Mouse (Mus musculus): ENCODE measurements around the gene Micu1. TPM values are rescaled to one million over a fixed set of nuclear protein-coding genes. Genes with fewer than 3 reads are reported as not detected.

The Micu1 gene
- total RNA-seq, 1 experiment from 2014 or later: 32.8 TPM

DNA sequence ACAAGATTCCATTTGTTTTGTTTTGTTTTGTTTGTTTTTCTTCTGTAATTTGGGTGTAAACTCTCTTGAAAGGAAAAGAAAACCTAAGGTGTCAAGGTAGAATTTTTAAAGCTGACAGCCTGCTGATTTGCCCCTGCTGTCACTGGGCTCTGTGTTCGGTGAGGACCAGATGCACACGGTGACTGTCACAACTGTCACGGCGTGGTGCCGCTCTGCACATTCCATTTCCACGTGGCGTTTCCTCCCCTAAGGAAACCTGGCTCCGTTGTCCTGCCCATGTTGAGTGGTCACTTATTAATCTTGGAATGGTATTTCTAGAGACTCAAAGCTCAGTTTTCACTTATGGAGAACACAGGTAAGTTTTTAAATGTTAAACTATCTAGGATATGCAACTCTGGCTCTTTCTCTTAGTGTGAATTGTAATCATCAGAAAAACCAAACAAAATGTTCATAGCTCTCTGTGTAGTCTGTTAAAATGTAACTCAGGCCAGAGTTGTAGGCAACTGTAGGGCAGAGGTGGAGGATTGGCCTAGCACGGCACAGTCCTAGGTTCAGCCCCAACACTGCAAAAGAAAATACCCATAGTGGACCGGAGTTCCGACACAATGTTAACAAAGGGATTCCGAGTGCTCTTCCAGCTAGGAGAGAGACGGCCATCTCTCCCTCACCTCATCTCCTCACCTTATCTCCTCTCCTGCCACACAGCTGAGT is 66.2 kb downstream of the Micu1 start:
- no peak for ATAC-seq (replicated peaks; ENCODE audit: insufficient number of reproducible peaks, low FRiP score, low TSS enrichment, poor library complexity, severe bottlenecking)

DNA sequence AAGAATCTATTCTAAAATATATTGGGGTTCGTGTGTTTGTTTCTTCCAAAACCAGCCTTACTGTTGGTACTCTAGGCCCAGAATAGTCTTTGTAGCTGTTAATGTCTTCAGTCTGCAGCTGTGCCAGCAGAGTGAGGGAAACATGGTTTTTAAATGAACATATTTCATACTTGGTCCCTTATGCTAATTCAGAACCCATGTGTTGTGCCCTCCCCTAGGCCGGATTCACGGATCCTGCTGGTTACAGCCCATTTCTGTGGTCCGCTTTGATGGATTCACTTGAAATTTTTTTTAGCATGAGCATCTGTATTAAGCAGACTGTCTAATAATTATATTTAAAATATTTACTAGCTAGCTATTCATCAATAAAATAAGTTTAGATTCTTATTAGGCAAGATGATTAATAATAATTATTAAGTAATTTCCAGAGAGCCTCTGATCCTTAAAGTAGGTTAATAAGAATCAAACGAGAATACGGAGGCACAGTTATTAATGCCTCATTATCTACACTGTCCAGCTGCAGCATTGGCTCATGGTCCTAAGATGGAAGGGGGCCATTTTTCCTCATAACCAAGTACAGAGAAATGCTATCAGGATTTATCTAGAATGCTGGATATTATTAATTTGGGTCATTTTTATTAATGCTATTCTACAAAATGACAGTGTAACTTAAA is 69.2 kb downstream of the Micu1 start:
- no peak for ATAC-seq (replicated peaks; ENCODE audit: insufficient number of reproducible peaks, low FRiP score, low TSS enrichment, poor library complexity, severe bottlenecking)

DNA sequence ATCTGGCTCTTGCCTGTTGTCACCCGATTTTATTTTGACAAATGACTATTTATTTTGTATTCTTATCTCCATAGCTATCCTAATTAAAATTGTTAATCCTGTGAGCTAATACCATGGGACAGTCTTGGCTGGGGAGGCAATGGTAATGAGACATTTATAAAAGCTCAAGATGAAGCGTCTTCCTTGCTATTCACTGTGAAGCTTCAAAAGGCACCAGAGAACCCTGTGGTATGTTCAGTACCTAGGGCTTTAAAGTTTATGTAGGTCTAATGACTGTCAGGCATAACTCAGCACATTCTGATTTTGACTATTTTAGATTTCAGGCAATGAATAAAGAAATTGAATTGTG is 69.7 kb downstream of the Micu1 start:
- no peak for ATAC-seq (replicated peaks; ENCODE audit: insufficient number of reproducible peaks, low FRiP score, low TSS enrichment, poor library complexity, severe bottlenecking)

DNA sequence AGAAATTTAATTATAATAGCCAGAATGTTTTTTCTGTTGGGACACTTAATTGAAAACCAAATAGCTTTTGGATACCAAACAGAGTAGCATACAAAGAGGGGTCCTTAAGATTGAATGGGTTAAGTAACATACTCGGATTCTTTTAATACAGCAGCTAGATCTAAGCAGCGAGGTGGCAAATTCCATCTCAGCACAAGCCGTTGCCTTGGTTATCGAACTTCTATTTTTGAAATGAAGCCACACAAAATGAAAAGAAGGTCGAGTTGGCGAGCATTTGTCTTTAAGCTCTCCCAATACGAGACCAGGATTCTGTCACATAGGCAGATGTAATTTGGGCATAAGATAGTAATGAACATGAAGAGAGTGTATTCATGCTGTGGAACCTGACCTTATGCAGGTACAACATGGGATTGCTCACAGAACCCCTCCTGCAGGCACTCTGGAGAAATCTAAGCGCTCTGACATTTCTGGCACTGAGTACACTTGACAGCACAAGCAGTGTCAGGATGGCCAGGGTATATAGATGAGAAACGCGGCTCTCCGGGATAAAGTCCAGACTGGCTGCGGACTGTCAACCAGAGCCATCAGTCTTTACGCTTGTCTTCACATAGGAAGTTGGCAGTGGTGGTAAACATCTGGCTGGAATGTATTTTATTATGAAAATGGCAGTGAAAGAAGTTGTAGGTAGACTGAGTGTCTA is 71.3 kb downstream of the Micu1 start:
- no peak for ATAC-seq (replicated peaks; ENCODE audit: insufficient number of reproducible peaks, low FRiP score, low TSS enrichment, poor library complexity, severe bottlenecking)

DNA sequence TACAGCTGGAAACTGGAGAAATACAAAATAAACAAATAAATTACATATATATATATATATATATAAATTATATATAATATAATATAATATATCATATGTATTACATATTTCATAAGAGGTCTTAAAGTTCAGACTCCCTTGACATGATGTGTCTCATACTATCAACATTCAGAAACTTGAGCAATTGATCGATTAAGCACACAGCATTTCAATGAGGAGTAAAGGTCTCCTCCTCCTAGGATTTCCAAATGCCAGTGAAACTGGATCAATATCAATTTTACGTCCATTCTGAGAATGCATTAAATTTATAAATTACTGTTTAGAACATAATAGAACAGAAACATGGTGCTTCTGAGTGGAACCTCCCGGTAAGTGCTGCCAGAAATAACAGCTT is 71.9 kb downstream of the Micu1 start:
- ATAC-seq (replicated peaks; ENCODE audit: insufficient number of reproducible peaks, low FRiP score, low TSS enrichment, poor library complexity, severe bottlenecking): no peak

DNA sequence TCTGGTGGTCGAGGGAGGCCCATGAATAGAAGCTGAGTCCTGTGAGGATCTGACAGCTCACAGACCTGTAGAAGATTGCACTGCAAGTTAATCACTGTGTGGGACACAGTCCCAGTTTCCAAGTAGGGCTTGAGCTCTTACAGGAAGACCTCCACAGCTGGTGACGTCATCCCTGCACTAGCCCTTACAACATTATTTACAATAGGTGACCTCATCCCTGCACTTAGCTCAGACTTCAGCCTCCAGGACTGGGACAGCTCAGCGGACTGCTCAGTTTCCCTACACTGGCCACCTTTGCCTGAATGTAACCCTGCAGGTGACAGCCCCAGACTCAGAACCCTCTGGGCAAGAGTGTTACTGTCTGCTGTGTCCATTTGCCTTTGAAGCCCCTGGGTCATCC is 75.0 kb downstream of the Micu1 start:
- no peak for ATAC-seq (replicated peaks; ENCODE audit: insufficient number of reproducible peaks, low FRiP score, low TSS enrichment, poor library complexity, severe bottlenecking)

DNA sequence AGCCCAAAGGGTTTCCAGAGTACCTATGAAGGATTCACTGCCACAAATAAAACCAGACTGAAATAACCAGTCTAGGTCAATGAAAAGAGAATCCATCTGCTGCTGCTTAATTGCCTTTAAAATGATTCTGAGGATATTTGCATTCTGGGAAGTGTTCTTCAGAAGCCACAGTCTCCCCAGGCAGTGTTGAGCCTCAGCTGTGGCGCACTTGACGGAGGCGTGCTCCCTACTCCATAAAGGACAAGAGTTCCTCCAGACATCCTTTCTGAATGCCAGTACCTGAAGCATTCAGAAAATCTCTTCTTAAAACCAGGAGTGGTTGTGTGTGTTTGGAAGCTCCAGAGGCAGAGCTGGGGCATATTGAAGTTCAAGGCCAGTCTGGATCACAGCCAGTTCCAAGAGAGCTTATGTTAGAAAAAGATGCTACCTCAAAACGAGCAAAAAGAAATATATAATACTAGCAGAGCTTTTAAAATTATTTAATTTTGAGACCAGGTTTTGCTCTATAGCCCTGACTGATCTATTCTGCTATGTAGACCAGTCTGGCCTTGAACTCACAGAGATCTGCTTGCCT is 75.9 kb downstream of the Micu1 start:
- no peak for ATAC-seq (replicated peaks; ENCODE audit: insufficient number of reproducible peaks, low FRiP score, low TSS enrichment, poor library complexity, severe bottlenecking)

DNA sequence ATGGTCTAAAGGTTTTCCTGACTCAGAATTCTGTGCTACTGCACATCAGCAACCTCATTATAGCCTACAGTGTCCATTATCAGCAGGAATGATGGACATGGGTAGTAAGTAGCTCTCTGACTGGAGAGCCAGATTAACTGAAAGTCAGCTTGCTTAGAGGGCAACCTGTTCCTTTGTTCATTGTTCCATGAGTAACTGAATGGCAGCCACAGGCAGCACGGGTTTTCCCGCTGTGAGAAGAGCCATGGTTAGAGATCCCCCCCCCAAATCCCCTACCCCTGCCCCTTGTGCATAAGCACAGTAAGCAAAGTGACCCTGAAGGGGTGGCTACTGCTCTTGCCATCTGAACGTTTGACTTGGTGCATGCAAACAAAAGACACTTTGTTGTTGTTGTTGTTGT is 78.4 kb downstream of the Micu1 start:
- no peak for ATAC-seq (replicated peaks; ENCODE audit: insufficient number of reproducible peaks, low FRiP score, low TSS enrichment, poor library complexity, severe bottlenecking)

DNA sequence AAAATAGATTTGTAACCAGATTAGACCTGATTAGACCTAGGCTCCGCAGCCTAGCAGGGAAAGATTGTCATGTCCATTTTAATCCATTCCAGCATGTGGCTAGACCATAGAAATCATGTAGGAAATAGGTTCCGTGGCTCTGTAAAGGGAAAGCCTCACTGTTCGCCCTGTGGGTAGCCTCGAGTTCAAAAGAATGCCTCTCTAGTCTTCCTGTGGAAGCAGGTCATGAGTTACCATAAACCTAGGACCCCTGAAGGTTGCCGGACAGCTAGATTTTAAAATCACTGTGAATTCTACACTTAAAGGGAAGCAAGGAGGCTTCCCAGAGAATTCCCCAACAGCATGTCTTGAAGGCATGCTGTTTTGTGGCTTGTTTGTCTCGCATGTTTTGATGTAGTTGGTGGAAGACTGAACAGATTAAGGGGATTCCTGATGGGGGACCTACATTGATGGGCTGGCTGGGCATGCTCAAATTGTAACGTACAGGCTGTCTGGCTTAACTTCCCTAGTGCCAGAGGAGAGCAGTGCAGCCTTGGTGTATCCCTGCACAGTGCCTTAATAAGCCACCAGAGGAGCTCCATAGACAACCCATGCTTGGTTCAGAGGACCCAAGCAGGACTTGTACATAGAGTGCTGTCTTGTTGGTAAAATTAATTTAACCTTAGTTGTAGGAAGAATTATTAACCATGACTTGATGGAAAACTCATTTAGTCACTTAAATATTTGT is 79.1 kb downstream of the Micu1 start:
- ATAC-seq (replicated peaks; ENCODE audit: insufficient number of reproducible peaks, low FRiP score, low TSS enrichment, poor library complexity, severe bottlenecking): no peak

DNA sequence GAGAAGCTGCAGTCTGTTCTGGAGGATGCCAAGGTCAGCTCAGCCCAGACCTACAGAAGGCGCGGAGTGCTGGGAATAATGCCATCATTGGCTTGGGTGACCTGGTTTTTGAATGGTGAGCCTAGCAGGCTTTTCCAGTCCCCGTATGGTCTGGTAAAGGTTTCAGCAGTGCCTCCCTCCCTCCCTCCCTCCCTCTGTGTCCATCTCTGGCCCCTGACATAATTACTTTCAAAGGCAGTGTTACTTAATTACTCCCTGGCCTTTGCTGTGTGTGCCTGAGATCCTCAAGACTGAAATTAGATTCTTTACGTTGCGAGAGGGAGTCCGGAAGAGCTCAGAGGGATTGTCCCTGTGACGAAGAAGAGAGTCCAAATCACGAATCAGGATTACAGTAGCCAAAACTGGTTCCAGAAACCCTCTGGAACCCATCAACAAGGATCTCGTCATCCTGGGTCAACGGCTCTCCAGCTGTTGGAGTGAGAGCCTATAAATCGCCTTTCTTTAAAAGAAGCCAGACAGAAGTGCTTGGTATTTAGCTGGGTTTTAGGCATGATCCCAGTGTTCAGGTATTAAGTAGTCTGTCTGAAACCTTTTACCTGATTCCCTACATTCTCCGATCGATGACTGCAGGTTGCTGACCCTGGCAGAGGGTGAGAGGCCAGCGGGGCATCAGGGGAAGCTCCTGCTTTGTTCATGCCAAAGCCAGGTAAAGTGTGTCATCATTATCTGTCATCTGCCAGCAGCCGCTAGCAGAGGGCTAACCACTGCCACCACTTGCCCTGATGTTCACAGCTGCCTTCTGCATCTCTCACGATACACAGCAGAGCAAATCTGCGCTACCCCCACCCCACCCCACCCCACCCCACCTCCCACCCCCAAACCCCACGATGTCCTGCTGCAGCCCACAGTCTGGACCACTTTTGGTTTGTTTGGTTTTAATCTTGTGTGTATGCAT is 82.7 kb downstream of the Micu1 start:
- no peak for ATAC-seq (replicated peaks; ENCODE audit: insufficient number of reproducible peaks, low FRiP score, low TSS enrichment, poor library complexity, severe bottlenecking)

DNA sequence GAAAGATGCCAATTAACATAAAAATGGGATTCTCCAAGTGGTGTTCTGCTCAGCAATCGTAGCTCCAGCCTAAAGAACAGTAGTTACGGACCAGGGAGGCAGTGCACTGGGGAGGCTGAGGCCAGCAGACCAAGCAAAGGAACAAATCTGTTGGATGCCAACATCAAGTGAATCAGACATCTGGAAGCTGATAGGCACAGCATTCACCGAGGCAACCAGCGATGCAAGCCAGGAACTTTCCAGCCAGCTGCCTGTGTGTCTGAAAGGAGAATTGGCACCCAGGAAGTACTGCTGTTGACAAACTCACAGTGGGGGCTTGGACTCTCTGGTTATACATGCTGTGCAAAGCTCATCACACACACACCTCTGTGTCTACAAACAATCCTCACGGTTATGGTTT is 84.0 kb downstream of the Micu1 start:
- no peak for ATAC-seq (replicated peaks; ENCODE audit: insufficient number of reproducible peaks, low FRiP score, low TSS enrichment, poor library complexity, severe bottlenecking)

DNA sequence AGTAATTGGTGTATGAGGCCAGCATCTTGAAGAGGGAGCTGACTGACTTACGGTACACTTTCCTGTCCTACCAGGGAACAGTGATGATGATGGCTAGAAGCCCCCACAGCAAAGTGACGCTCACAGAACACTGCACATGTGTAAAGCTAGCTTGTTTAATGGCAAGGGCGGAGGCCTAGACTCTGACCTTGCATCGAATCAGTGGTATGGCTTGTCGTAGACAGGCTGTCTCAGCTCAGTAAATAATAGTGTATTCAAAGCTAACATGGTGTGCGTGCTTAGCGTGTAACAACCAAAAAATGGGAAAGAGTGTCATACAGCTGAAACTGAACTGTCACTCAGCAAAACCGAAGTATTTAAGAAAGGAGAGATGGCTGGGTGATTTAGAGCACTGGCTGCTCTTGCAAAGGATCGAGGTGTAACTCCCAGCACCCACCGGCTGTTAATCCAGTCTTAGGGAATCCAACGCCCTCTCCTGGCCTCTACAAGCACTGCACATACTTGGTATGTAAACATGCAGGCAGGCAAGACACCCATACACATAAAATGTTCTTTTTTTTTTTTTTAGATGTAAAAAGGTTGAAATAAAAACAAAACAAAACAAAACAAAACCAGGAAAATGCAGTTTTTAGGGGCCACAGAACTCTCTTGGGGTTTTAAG is 85.0 kb downstream of the Micu1 start:
- ATAC-seq (replicated peaks; ENCODE audit: insufficient number of reproducible peaks, low FRiP score, low TSS enrichment, poor library complexity, severe bottlenecking): no peak

DNA sequence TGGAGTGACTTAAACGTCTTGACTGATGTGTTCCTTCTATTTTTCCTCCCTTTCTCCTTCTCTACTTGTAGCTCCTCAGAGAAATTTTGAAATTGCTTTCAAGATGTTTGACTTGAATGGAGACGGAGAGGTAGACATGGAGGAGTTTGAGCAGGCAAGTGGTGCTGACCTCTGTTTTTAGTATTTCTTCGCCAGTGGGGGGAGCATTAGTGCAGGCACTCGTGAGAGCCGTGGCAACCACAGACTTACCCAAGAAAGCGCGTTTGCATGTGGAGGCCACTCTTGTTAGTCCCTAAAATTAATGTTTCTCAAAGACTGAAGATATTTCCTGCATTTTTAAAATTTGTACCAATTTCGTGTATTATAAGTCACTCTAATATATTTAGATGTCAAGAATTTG is 85.6 kb downstream of the Micu1 start:
- ATAC-seq (replicated peaks; ENCODE audit: insufficient number of reproducible peaks, low FRiP score, low TSS enrichment, poor library complexity, severe bottlenecking): no peak

DNA sequence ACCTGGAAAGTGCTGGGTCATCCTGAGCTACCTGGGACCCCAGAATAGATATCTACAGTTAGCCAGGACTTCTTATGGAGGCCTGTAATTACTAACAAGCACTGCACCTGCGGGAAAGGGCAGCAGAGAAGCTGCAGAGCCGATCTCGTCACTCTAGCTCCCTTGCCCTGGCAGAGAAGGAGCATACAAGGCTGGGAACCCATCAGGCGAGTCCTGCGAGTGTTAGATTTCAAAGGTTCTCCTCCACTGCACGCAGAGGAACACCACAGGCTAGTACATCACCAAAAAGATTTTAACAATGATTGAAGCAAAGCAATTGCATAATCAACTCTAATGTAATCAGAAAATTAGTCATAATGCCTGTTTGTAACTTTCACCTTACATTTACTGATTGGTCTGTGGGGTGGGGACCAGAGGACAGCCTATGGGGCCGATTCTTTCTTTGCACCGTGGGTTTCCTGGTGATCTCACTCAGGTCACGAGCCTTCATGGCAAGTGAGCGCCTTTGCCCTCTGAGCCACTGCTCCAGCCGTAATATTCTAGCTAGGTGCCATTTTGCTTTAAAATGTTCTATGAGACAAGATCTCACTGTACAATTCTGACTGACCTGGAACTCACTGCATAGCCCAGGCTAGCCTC is 88.1 kb downstream of the Micu1 start:
- ATAC-seq (replicated peaks; ENCODE audit: insufficient number of reproducible peaks, low FRiP score, low TSS enrichment, poor library complexity, severe bottlenecking): no peak

DNA sequence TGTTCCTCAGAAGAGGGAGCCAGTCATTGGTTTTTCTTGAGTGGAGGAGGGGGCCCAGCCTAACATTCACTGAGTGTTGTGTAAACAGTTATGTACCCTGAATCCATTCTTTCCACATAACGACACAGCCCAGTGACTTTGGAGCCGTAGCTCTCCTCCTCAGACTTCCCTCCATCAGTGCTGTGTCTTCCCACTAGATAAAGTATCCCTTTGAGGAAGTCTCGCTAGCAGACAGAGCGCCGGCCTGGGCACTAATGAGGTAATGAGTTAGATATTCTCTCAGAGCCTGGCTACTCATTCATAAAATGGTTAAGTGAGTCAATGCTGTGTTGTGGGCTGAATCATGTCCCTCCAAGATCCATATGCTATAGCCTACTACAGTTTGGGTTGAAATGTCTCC is 89.6 kb downstream of the Micu1 start:
- ATAC-seq (replicated peaks; ENCODE audit: insufficient number of reproducible peaks, low FRiP score, low TSS enrichment, poor library complexity, severe bottlenecking): no peak

DNA sequence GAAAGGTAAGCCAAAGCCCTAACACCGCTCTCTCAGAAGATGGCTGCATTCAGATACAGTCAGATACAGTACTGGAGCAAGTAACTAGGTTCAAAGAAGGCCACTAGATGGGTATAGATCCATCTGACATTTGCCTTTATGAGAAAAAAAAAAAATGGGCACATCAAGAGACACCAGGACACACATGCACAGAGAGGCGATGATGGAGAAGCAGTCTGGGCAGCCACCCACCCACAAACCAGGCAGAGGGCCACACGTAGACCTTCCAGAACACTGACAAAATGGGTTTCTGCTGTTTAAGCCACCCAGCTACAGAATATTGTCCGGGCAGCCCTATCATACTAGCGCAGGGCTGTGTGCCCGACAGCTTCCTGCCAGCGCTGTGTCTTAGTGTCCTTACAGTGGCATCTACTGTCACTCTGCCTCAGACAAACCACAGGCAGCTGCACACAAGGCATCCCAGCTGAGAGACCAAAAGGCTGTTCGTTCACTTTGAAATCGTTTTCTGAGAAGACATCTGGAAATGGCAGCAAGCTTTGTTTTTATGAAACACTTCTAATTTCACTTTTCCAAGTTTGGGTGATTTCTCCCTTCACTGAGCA is 90.4 kb downstream of the Micu1 start:
- ATAC-seq (replicated peaks; ENCODE audit: insufficient number of reproducible peaks, low FRiP score, low TSS enrichment, poor library complexity, severe bottlenecking): no peak

DNA sequence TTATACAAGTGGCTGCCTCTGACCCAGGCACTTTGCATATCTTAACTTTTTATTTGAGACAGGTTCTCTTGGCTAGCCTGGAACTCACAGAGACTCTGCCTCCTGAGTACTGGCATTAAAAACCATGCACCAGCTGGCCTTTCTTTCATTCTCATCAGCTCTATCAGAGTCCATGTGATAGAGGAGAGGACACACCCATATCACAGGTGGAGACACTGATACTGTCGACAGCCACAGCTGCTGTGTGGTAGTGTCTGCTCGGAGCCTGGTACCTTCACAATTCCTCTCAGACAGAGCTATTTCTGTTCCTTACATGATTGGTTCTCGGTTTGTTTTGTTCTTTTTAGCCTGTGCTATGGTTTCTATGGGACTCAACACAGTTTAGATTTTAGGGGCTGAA is 91.2 kb downstream of the Micu1 start:
- no peak for ATAC-seq (replicated peaks; ENCODE audit: insufficient number of reproducible peaks, low FRiP score, low TSS enrichment, poor library complexity, severe bottlenecking)

Measured in monocyte, adult 5-6 weeks (primary cell).